Mouse (Mus musculus): ENCODE results near the gene Pbld2. TPM values are rescaled to one million over a fixed set of nuclear protein-coding genes. Genes with fewer than 3 reads are reported as not detected.

Pbld2 gene
- polyA plus RNA-seq, 1 experiment from 2014 or later: 1.6 TPM

GRCm38 (mm10) chr10:63021702-63022101, 2.4 kb upstream of the Pbld2 start:
- Histone ChIP-seq H3K9me3 (ENCODE audit: control insufficient read depth, low read depth, low read length) (no peaks in the 10 kb centered on the region), H3K9ac (replicated peaks; ENCODE audit: low read depth, low read length) (peak overlapping the region; percentile 72; the same call in 1 of the 2 replicates), H3K4me2 (replicated peaks; ENCODE audit: low read depth, low read length) (peak overlapping the region; percentile 60), H3K27me3 (ENCODE audit: control insufficient read depth, insufficient read depth, low read length) (no peaks in the 10 kb centered on the region), H3K4me3 (ENCODE audit: low read depth, low read length) (peak overlapping the region; percentile 86), H3K36me3 (ENCODE audit: control insufficient read depth, insufficient read depth, low read length) (peaks cover 12% of the 10 kb centered on the region), H3K4me1 (ENCODE audit: control insufficient read depth, insufficient read depth, low read length) (peaks cover 15% of the 10 kb centered on the region), H3K27ac (ENCODE audit: low read length) (no peak overlapping the region)
- WGBS: 35% methylated on average over 4 of the region's 4 CpGs
- no peak for ATAC-seq (ENCODE audit: insufficient number of reproducible peaks, insufficient read depth, low FRiP score, low read depth)

DNA sequence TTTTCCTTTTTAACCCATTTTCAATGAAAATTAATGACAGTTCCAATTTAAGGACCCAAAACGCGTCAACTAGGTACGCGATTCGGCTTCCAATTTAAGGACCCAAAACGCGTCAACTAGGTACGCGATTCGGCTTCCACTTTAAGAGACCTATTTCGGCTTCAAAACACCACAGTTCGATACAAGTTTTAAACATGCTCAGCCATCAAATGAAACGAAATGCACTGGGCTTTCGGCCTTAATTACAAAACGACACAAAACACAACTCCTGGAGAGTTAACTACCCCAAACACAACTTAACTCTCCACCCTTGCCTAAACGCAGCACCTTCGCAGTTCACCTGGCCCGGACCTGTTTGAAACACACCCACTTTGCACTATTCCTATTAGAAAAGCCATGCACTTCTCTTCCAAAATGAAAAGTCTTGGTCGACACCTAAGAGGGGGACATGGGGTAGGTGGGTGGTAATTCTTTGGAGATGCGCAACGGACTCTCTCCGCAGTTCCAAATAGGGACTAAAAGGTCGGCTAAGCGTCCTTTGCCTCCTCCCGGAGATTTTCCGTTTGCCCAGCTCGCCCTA, 1.5 kb upstream of the Pbld2 start:
- no peak for ATAC-seq (ENCODE audit: insufficient number of reproducible peaks, insufficient read depth, low FRiP score, low read depth)

DNA sequence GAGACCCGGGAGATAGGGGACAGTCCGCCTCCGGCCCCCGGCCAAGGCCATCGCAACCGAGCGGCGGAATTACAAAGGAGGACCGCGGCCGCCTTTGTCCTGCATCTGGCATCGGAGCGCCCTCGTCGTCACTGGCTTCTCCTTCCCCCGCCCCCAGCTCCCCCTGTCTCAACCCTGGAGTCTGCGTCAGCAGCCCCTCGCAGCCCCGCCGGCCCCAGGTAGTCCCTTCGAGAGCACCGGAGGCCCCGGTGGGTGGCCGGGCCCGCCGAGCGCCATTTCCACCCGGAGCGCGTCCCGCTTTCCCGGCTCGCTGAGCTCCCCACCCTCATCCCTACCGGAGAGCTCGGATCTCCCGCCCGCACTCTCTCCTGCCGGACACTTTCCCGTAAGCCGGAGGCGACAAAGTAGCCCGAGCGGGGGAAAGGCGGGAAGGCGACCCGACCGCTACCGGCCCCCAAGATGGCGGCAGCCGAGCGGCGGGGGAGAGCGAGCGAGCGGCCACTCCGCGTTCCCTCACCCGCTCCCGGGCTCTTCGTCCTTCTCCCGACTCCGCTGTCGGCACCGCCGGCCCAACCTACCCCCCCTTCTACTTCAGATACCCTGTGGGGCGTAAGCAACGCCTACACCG, 880 bp upstream of the Pbld2 start:
- H3K27ac ChIP-seq (ENCODE audit: low read length): peak overlapping the region; percentile 99
- peaks cover 15% of the 10 kb centered on the region for H3K4me1 ChIP-seq (ENCODE audit: control insufficient read depth, insufficient read depth, low read length)
- no peaks in the 10 kb centered on the region; the same call in 1 of the 2 replicates for H3K36me3 ChIP-seq (ENCODE audit: control insufficient read depth, insufficient read depth, low read length)
- peak overlapping the region; percentile 60 for H3K4me2 ChIP-seq (replicated peaks; ENCODE audit: low read depth, low read length)
- no peaks in the 10 kb centered on the region for H3K27me3 ChIP-seq (ENCODE audit: control insufficient read depth, insufficient read depth, low read length)
- H3K9ac ChIP-seq (replicated peaks; ENCODE audit: low read depth, low read length): peak overlapping the region; percentile 72
- peak overlapping the region; percentile 86 for H3K4me3 ChIP-seq (ENCODE audit: low read depth, low read length)
- under 1% methylated on average over 68 of the region's 68 CpGs for WGBS
- H3K9me3 ChIP-seq (ENCODE audit: control insufficient read depth, low read depth, low read length): no peaks in the 10 kb centered on the region
- ATAC-seq (ENCODE audit: insufficient number of reproducible peaks, insufficient read depth, low FRiP score, low read depth): no peak; the same call in 1 of the 2 replicates

More for the DNA sequence above, 1.5 kb upstream of the Pbld2 start:
- H3K27me3 ChIP-seq (ENCODE audit: control insufficient read depth, insufficient read depth, low read length): no peaks in the 10 kb centered on the region
- peak overlapping the region; percentile 99 for H3K27ac ChIP-seq (ENCODE audit: low read length)
- peak overlapping the region; percentile 60 for H3K4me2 ChIP-seq (replicated peaks; ENCODE audit: low read depth, low read length)
- H3K4me3 ChIP-seq (ENCODE audit: low read depth, low read length): peak overlapping the region; percentile 86
- H3K9ac ChIP-seq (replicated peaks; ENCODE audit: low read depth, low read length): peak overlapping the region; percentile 72
- peaks cover 15% of the 10 kb centered on the region for H3K4me1 ChIP-seq (ENCODE audit: control insufficient read depth, insufficient read depth, low read length)
- under 1% methylated on average over 27 of the region's 27 CpGs for WGBS
- peaks cover 4% of the 10 kb centered on the region for H3K36me3 ChIP-seq (ENCODE audit: control insufficient read depth, insufficient read depth, low read length)
- no peaks in the 10 kb centered on the region for H3K9me3 ChIP-seq (ENCODE audit: control insufficient read depth, low read depth, low read length)

DNA sequence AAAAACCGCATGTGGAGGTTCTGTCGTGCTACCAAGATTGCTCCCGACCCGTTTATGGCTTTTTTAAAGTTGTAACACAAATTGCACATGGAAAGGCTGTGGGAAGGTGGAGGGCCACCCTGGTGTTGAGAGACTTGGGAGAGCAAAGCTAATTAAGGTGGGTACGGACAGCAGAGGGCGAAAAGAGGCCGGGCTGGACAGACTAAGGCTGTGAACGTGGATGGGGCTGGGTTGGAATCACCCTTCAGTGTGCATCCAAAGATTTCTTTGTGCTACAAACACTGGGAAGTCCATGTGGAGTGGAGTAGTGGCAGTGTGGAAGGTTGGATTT, 430 bp downstream of the Pbld2 start:
- H3K4me3 ChIP-seq (ENCODE audit: low read depth, low read length): peak overlapping the region; percentile 86
- ATAC-seq (ENCODE audit: insufficient number of reproducible peaks, insufficient read depth, low FRiP score, low read depth): peak; percentile 21; the same call in 1 of the 2 replicates
- H3K4me2 ChIP-seq (replicated peaks; ENCODE audit: low read depth, low read length): peak overlapping the region; percentile 48
- H3K36me3 ChIP-seq (ENCODE audit: control insufficient read depth, insufficient read depth, low read length): no peaks in the 10 kb centered on the region
- peaks cover 15% of the 10 kb centered on the region for H3K4me1 ChIP-seq (ENCODE audit: control insufficient read depth, insufficient read depth, low read length)
- H3K9ac ChIP-seq (replicated peaks; ENCODE audit: low read depth, low read length): peak overlapping the region; percentile 45
- no peaks in the 10 kb centered on the region for H3K9me3 ChIP-seq (ENCODE audit: control insufficient read depth, low read depth, low read length)
- no peaks in the 10 kb centered on the region for H3K27me3 ChIP-seq (ENCODE audit: control insufficient read depth, insufficient read depth, low read length)
- under 1% methylated on average over 8 of the region's 8 CpGs for WGBS
- H3K27ac ChIP-seq (ENCODE audit: low read length): peak overlapping the region; percentile 99

GRCm38 (mm10) chr10:63025016-63025415, 901 bp downstream of the Pbld2 start:
- H3K4me3 ChIP-seq (ENCODE audit: low read depth, low read length): peak overlapping the region; percentile 86
- H3K4me2 ChIP-seq (replicated peaks; ENCODE audit: low read depth, low read length): peak overlapping the region; percentile 48
- H3K27me3 ChIP-seq (ENCODE audit: control insufficient read depth, insufficient read depth, low read length): no peaks in the 10 kb centered on the region
- H3K9ac ChIP-seq (replicated peaks; ENCODE audit: low read depth, low read length): peak overlapping the region; percentile 45; the same call in 1 of the 2 replicates
- 27% methylated on average over 2 of the region's 2 CpGs for WGBS
- peak overlapping the region; percentile 99 for H3K27ac ChIP-seq (ENCODE audit: low read length)
- H3K36me3 ChIP-seq (ENCODE audit: control insufficient read depth, insufficient read depth, low read length): no peaks in the 10 kb centered on the region
- no peaks in the 10 kb centered on the region for H3K9me3 ChIP-seq (ENCODE audit: control insufficient read depth, low read depth, low read length)
- peaks cover 15% of the 10 kb centered on the region for H3K4me1 ChIP-seq (ENCODE audit: control insufficient read depth, insufficient read depth, low read length)
- no peak for ATAC-seq (ENCODE audit: insufficient number of reproducible peaks, insufficient read depth, low FRiP score, low read depth)

- peaks cover 15% of the 10 kb centered on the region for H3K4me1 ChIP-seq (ENCODE audit: control insufficient read depth, insufficient read depth, low read length)
- no peaks in the 10 kb centered on the region for H3K36me3 ChIP-seq (ENCODE audit: control insufficient read depth, insufficient read depth, low read length)
- peak overlapping the region; percentile 99; the same call in 1 of the 2 replicates for H3K27ac ChIP-seq (ENCODE audit: low read length)
- H3K4me3 ChIP-seq (ENCODE audit: low read depth, low read length): no peak overlapping the region
- no peaks in the 10 kb centered on the region for H3K27me3 ChIP-seq (ENCODE audit: control insufficient read depth, insufficient read depth, low read length)
- no peak for ATAC-seq (ENCODE audit: insufficient number of reproducible peaks, insufficient read depth, low FRiP score, low read depth)
- H3K9me3 ChIP-seq (ENCODE audit: control insufficient read depth, low read depth, low read length): no peaks in the 10 kb centered on the region
- 67% methylated on average over 6 of the region's 6 CpGs for WGBS
- peak overlapping the region; percentile 48 for H3K4me2 ChIP-seq (replicated peaks; ENCODE audit: low read depth, low read length)
- no peak overlapping the region for H3K9ac ChIP-seq (replicated peaks; ENCODE audit: low read depth, low read length)
Measured at GRCm38 (mm10) chr10:63025491-63026011, 1.4 kb downstream of the Pbld2 start.

DNA sequence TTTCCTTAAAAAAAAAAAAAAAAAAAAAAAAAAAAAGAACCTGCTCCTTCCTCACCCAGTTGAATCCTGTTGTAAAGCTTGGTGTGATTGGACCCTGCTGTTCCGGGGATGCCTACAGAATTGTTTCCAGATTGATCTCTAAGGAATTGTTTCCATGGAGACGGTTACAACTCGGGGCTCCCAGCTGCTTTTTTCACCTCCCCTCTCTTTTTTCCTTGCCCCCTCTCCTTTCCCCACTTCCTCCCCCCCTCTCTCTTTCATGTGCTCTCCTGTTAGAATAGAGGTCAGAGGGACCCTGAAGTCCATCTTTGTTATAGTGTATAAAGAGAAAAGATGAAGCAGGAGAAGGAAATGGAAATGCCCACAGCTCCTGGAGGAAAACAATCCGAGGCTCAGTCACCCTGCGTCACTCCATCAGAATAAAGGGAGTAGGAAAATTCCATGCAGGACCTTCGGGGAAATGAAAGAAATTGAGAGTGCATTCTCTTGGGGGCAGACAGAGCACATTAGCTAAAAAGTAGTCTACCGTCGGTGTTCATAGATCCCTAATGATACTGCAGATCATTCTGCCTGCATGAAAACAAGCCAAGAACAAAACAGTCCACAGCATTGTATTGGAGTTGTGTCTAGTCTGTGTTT, 2.2 kb downstream of the Pbld2 start:
- no peak for ATAC-seq (ENCODE audit: insufficient number of reproducible peaks, insufficient read depth, low FRiP score, low read depth)
- no peak overlapping the region for H3K9ac ChIP-seq (replicated peaks; ENCODE audit: low read depth, low read length)
- no peaks in the 10 kb centered on the region for H3K36me3 ChIP-seq (ENCODE audit: control insufficient read depth, insufficient read depth, low read length)
- 50% methylated on average over 8 of the region's 8 CpGs for WGBS
- H3K9me3 ChIP-seq (ENCODE audit: control insufficient read depth, low read depth, low read length): no peaks in the 10 kb centered on the region
- H3K4me1 ChIP-seq (ENCODE audit: control insufficient read depth, insufficient read depth, low read length): peaks cover 11% of the 10 kb centered on the region
- H3K27ac ChIP-seq (ENCODE audit: low read length): no peak overlapping the region
- no peak overlapping the region for H3K4me2 ChIP-seq (replicated peaks; ENCODE audit: low read depth, low read length)
- H3K27me3 ChIP-seq (ENCODE audit: control insufficient read depth, insufficient read depth, low read length): no peaks in the 10 kb centered on the region
- H3K4me3 ChIP-seq (ENCODE audit: low read depth, low read length): no peak overlapping the region

DNA sequence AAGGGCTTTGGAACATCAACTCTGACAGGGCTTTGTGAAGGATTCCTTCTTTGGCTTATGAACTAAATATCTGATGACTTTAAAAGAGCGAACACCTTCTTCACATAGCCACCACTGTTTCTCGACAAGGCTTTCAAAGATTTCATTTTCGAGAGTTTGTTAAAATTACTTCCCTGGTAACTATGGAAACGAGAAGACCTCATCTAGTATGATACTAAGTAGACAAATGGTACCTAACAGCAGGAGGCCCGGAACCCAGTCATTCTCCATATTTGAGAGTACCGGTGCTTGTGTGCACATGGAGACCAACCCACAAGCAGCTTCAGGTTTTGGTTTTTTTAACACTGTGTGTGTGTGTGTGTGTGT, 2.7 kb downstream of the Pbld2 start:
- H3K27ac ChIP-seq (ENCODE audit: low read length): no peak overlapping the region
- no peak overlapping the region for H3K9ac ChIP-seq (replicated peaks; ENCODE audit: low read depth, low read length)
- H3K4me1 ChIP-seq (ENCODE audit: control insufficient read depth, insufficient read depth, low read length): peaks cover 6% of the 10 kb centered on the region; the same call in 1 of the 2 replicates
- H3K36me3 ChIP-seq (ENCODE audit: control insufficient read depth, insufficient read depth, low read length): no peaks in the 10 kb centered on the region
- 87% methylated on average over 6 of the region's 6 CpGs for WGBS
- H3K4me2 ChIP-seq (replicated peaks; ENCODE audit: low read depth, low read length): no peak overlapping the region
- H3K27me3 ChIP-seq (ENCODE audit: control insufficient read depth, insufficient read depth, low read length): no peaks in the 10 kb centered on the region
- H3K9me3 ChIP-seq (ENCODE audit: control insufficient read depth, low read depth, low read length): no peaks in the 10 kb centered on the region
- ATAC-seq (ENCODE audit: insufficient number of reproducible peaks, insufficient read depth, low FRiP score, low read depth): no peak
- no peak overlapping the region for H3K4me3 ChIP-seq (ENCODE audit: low read depth, low read length)
